Mouse (Mus musculus): ENCODE measurements at regions not wholly inside any gene's neighbourhood (a gene's known extent, or its start where the extent isn't known, plus 50 kb on each side); places are given as distances from the start of the nearest gene placed in this dataset.

GRCm38 (mm10) chr13:31166286-31166685 is 192.3 kb downstream of the Gm5447 start:
- no peak for DNase-seq (ENCODE audit: low read depth, low spot score)

GRCm38 (mm10) chr13:31168854-31169253 is 194.8 kb downstream of the Gm5447 start:
- DNase-seq (ENCODE audit: low read depth, low spot score), result no peak

- no peak for DNase-seq (ENCODE audit: low read depth, low spot score)
Observed at GRCm38 (mm10) chr13:31171751-31172150, 197.7 kb downstream of the Gm5447 start.

- no peak for DNase-seq (ENCODE audit: low read depth, low spot score)
Observed at GRCm38 (mm10) chr13:31172580-31172979, 198.6 kb downstream of the Gm5447 start.

- DNase-seq (ENCODE audit: low read depth, low spot score), result no peak
Observed at GRCm38 (mm10) chr13:31177999-31178783, 204.2 kb downstream of the Gm5447 start.

GRCm38 (mm10) chr13:31178964-31179363 is 205.0 kb downstream of the Gm5447 start:
- DNase-seq (ENCODE audit: low read depth, low spot score), result no peak

- no peak for DNase-seq (ENCODE audit: low read depth, low spot score)
Observed at GRCm38 (mm10) chr13:31179407-31180001, 205.5 kb downstream of the Gm5447 start.

- DNase-seq (ENCODE audit: low read depth, low spot score), result no peak
Observed at GRCm38 (mm10) chr13:31181530-31181929, 207.5 kb downstream of the Gm5447 start.

- no peak for DNase-seq (ENCODE audit: low read depth, low spot score)
Observed at GRCm38 (mm10) chr13:31184845-31185834, 211.1 kb downstream of the Gm5447 start.

GRCm38 (mm10) chr13:31186805-31187589 is 213.0 kb downstream of the Gm5447 start:
- no peak for DNase-seq (ENCODE audit: low read depth, low spot score)

- no peak for DNase-seq (ENCODE audit: low read depth, low spot score)
Observed at GRCm38 (mm10) chr13:31189116-31189515, 215.1 kb downstream of the Gm5447 start.

- DNase-seq (ENCODE audit: low read depth, low spot score), result no peak
Observed at GRCm38 (mm10) chr13:31190036-31190435, 216.0 kb downstream of the Gm5447 start.

- DNase-seq (ENCODE audit: low read depth, low spot score), result no peak
Observed at GRCm38 (mm10) chr13:31191344-31192139, 217.5 kb downstream of the Gm5447 start.

- DNase-seq (ENCODE audit: low read depth, low spot score), result no peak
Observed at GRCm38 (mm10) chr13:31194971-31195370, 221.0 kb downstream of the Gm5447 start.

- DNase-seq (ENCODE audit: low read depth, low spot score), result no peak
Observed at GRCm38 (mm10) chr13:31196546-31196945, 222.5 kb downstream of the Gm5447 start.

GRCm38 (mm10) chr13:31197593-31197992 is 223.6 kb downstream of the Gm5447 start:
- no peak for DNase-seq (ENCODE audit: low read depth, low spot score)

- DNase-seq (ENCODE audit: low read depth, low spot score), result no peak
Observed at GRCm38 (mm10) chr13:31199384-31199783, 225.4 kb downstream of the Gm5447 start.

GRCm38 (mm10) chr13:31204068-31204467 is 230.1 kb downstream of the Gm5447 start:
- DNase-seq (ENCODE audit: low read depth, low spot score), result no peak

GRCm38 (mm10) chr13:31206381-31206780 is 232.4 kb downstream of the Gm5447 start:
- DNase-seq (ENCODE audit: low read depth, low spot score), result no peak

GRCm38 (mm10) chr13:31207709-31208108 is 233.7 kb downstream of the Gm5447 start:
- DNase-seq (ENCODE audit: low read depth, low spot score), result peak; percentile 21

All from ZHBTc4 (cell line).